Mouse (Mus musculus): ENCODE measurements at regions not wholly inside any gene's neighbourhood (a gene's known extent, or its start where the extent isn't known, plus 50 kb on each side); places are given as distances from the start of the nearest gene placed in this dataset.

DNA sequence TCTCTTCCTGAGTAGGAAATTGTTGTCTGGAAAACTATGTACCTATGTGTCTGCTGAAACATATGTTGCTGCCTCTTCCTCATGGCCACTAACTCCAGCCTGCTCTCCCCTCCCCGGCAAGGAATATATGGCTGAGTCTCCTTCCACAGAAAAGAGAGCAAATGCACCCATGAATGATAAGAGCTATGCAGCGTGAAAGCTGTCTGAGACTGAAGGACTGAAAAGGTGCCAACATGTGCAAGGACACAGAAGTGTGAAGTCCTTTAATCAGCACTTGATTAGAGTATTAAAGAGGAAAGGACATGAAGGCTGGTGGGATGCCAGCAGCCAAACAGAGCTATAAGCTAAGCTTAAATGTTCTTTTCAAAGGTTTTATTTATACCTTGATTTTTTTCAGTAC, 279.1 kb downstream of the Nuf2 start:
- TF ChIP-seq CTCF (IDR thresholded peaks at IDR 0.05; ENCODE audit: insufficient read depth, low read depth, low read length): no peak
- no peak for TF ChIP-seq POLR2A (IDR thresholded peaks at IDR 0.05; ENCODE audit: insufficient read depth, low read depth, low read length)
